Mouse (Mus musculus) embryonic facial prominence, embryonic 11.5 days (tissue): ENCODE data around the gene Dbi. TPM values are rescaled to one million over a fixed set of nuclear protein-coding genes. Genes with fewer than 3 reads are reported as not detected.

ENCODE experiments used
- ATAC-seq: fragments of 200-750 bp; cut with Nextera tagmentation; replicated peaks from 2 replicates; pipeline ENCODE4 v1.8.0; 2017; ENCODE audit warnings: low read depth; ENCODE audit not compliant: insufficient number of reproducible peaks, low FRiP score, low TSS enrichment
- DNase-seq: peaks from one replicate; pipeline ENCODE4 v3.0.0-alpha.2; 2015; ENCODE audit warnings: low spot score
- H3K27ac ChIP-seq: fragments of 300-500 bp; sonication (generic); replicated peaks from 2 replicates; pipeline ENCODE4 v1.5.1; 2014; ENCODE audit warnings: mild to moderate bottlenecking, low read depth, low read length, control low read depth
- H3K27me3 ChIP-seq: fragments of 300-500 bp; sonication (generic); 2 replicates; pipeline ENCODE4 v1.6.1; 2014; ENCODE audit warnings: mild to moderate bottlenecking, low read length, moderate library complexity, mixed read lengths; ENCODE audit not compliant: control insufficient read depth, insufficient read depth
- H3K36me3 ChIP-seq: fragments of 300-500 bp; sonication (generic); replicated peaks from 2 replicates; pipeline ENCODE4 v1.6.1; 2014; ENCODE audit warnings: low read depth, mild to moderate bottlenecking, low read length, moderate library complexity, mixed read lengths; ENCODE audit not compliant: control insufficient read depth, insufficient read depth
- H3K4me1 ChIP-seq: fragments of 300-500 bp; sonication (generic); 2 replicates; pipeline ENCODE4 v1.6.1; 2014; ENCODE audit warnings: low read length, mixed read lengths; ENCODE audit not compliant: control insufficient read depth, insufficient read depth
- H3K4me2 ChIP-seq: fragments of 300-500 bp; sonication (generic); 2 replicates; pipeline ENCODE4 v1.6.1; 2014; ENCODE audit warnings: low read depth, mild to moderate bottlenecking, control low read depth, low read length, moderate library complexity
- H3K4me3 ChIP-seq: fragments of 300-500 bp; sonication (generic); 2 replicates; pipeline ENCODE4 v1.5.1; 2014; ENCODE audit warnings: low read depth, low read length, control low read depth
- H3K9ac ChIP-seq: fragments of 300-500 bp; sonication (generic); replicated peaks from 2 replicates; pipeline ENCODE4 v1.6.1; 2014; ENCODE audit warnings: mild to moderate bottlenecking, control low read depth, low read length
- H3K9me3 ChIP-seq: fragments of 300-500 bp; sonication (generic); replicated peaks from 2 replicates; pipeline ENCODE4 v1.6.1; 2016; ENCODE audit warnings: mild to moderate bottlenecking, low read length, inconsistent platforms, mixed read lengths; ENCODE audit not compliant: control insufficient read depth
- WGBS: fragments of 180-500 bp; shearing (Covaris S2); extraction: QIAGEN DNeasy Blood & Tissue Kit; methylation state at CpG from one replicate; pipeline ENCODE4 v1.1.7; 2014; 5-methylcytosine and 5-hydroxymethylcytosine counted together
- polyA plus RNA-seq: library from polyadenylated mRNA; unstranded; fragments of >200 nt; fragmentation: Nextera tagmentation; extraction: Ambion mirVana; gene quantifications from 2 replicates; pipeline ENCODE4 v1.2.1, GENCODE M21; 2014

The Dbi gene
- polyA plus RNA-seq, 1 experiment from 2014 or later, result 674 TPM

DNA sequence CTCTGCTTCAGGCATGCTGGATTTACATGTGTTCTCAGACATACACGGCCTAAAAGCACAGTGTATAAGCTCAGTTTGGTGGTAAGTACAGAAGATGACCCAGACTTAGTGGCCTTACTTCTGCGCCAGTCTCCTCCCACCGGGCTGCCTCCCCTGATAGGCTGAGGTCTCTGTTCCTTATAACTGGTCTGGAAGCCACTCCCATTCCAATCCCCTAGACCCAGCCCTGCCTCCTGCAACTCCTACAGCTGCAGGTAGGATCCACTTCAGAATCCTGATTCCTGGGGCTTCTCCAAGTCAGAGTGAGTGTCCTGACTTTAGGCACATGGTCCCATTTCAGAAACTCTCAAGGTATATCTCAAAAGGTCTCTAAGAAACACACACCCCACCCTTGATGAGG, 35.2 kb downstream of the Dbi start:
- Histone ChIP-seq H3K4me1 (no peaks in the 10 kb centered on the region), H3K9ac (no peak overlapping the region), H3K4me2 (no peak overlapping the region), H3K9me3 (no peaks in the 10 kb centered on the region), H3K27ac (no peak overlapping the region), H3K4me3 (no peak overlapping the region), H3K36me3 (no peaks in the 10 kb centered on the region), H3K27me3 (no peaks in the 10 kb centered on the region)
- WGBS, result 69% methylated on average over 3 of the region's 3 CpGs
- DNase-seq, result no peak
- ATAC-seq, result no peak

DNA sequence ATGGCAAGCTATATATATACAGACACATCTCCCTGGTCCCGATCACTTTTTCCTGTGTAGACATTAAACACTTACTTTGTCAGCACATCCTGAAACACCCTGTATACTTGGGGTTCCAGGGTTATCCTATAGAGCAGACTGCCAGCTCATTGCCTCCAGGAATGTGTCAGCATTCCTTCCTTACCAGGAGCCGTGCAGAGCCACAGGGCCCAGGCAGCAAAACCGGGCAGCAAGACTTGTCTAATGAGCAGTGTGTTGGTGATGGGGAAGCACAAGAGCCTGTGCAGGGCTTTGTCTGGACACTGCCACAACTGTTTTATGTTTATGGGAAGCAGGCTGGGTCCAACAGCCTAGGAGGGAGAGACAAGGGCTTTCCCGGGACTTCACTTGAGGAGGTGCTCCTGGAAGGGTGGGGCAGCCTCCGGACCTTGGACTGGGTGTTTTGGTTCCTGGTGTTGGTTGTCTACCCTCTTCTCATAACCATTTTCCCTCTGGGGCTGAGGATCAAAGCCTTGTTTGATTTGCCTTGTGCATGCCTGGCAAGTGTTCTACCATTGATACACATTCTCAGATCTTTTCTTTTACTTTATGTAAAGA, 36.9 kb downstream of the Dbi start:
- WGBS, result 47% methylated on average over 5 of the region's 5 CpGs
- Histone ChIP-seq H3K27me3 (no peaks in the 10 kb centered on the region), H3K9me3 (no peaks in the 10 kb centered on the region), H3K36me3 (no peaks in the 10 kb centered on the region), H3K4me1 (no peaks in the 10 kb centered on the region), H3K4me3 (no peak overlapping the region), H3K27ac (no peak overlapping the region), H3K4me2 (no peak overlapping the region), H3K9ac (no peak overlapping the region)
- ATAC-seq, result no peak
- DNase-seq, result no peak

GRCm38 (mm10) chr1:120082957-120083585, 37.8 kb downstream of the Dbi start:
- H3K4me3 ChIP-seq, result no peak overlapping the region
- H3K4me1 ChIP-seq, result no peaks in the 10 kb centered on the region
- ATAC-seq, result no peak
- no peaks in the 10 kb centered on the region for H3K9me3 ChIP-seq
- H3K9ac ChIP-seq, result no peak overlapping the region
- 25% methylated on average over 7 of the region's 7 CpGs for WGBS
- peak; percentile 14 for DNase-seq
- no peaks in the 10 kb centered on the region for H3K27me3 ChIP-seq
- no peak overlapping the region for H3K27ac ChIP-seq
- H3K36me3 ChIP-seq, result no peaks in the 10 kb centered on the region
- H3K4me2 ChIP-seq, result no peak overlapping the region

GRCm38 (mm10) chr1:120080632-120081031, 40.2 kb downstream of the Dbi start:
- no peak overlapping the region for H3K4me3 ChIP-seq
- 93% methylated on average over 1 of the region's 1 CpGs for WGBS

DNA sequence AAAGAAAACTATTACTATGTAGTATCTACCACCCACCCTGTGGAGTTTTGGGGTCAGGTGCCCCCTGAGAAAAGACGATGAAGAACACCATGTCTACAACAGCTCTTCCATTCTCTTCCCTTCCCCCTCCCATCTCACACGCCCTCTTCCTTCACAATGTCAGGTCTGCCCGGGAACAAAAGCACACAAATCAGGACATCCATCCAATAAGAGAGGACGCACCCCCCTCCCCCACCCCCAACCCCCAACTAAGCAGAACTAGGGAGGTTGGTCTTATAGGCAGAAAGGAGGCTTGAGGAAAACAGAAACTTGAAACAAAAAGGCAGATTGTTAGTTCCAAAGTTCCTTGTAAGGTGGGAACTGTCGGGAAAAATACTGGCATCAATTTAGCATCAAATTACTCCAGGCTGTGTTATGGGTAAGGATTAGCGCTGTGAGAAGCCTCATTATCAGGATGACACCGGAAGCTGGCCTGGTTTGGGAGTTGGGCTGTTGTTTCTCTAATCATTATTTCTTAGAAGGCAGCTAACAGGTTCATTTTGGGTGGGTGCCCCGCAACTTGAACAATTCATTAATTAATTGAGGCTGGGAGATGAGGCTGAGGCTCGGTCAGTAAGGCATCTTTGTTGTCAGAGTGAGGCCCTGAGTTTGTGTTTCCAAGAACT, 43.0 kb downstream of the Dbi start:
- H3K27me3 ChIP-seq, result no peaks in the 10 kb centered on the region
- H3K4me2 ChIP-seq, result no peak overlapping the region
- no peak for ATAC-seq
- H3K4me3 ChIP-seq, result no peak overlapping the region
- no peak for DNase-seq
- H3K36me3 ChIP-seq, result no peaks in the 10 kb centered on the region
- no peaks in the 10 kb centered on the region for H3K9me3 ChIP-seq
- H3K9ac ChIP-seq, result no peak overlapping the region
- WGBS, result 8% methylated on average over 9 of the region's 9 CpGs
- no peaks in the 10 kb centered on the region for H3K4me1 ChIP-seq
- H3K27ac ChIP-seq, result no peak overlapping the region

More at GRCm38 (mm10) chr1:120080632-120081031, 40.2 kb downstream of the Dbi start:
- no peak for DNase-seq
- Histone ChIP-seq H3K36me3 (no peaks in the 10 kb centered on the region), H3K27me3 (no peaks in the 10 kb centered on the region), H3K4me1 (no peaks in the 10 kb centered on the region), H3K9me3 (no peaks in the 10 kb centered on the region), H3K27ac (no peak overlapping the region), H3K4me2 (no peak overlapping the region), H3K9ac (no peak overlapping the region)
- ATAC-seq, result no peak

DNA sequence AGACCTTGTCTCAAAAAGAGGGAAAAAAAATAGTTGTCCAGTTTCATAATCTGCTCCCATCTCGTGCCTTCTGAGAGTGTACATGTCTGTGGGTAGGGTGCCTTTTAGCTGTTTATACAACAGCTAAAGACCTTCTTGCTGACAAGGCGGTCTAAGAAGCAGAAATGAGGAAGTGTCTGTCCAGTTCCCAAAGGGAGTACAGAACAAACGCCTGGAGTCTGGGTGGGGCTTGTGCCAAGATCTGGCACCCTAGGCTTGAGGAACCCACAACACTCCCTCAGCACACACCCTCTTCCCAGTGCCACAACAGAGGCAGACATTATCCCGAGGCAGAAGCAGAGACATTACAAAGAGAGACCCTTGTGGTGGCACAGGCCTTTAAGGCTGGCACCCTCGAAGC, 45.4 kb downstream of the Dbi start:
- Histone ChIP-seq H3K27me3 (no peaks in the 10 kb centered on the region), H3K27ac (no peak overlapping the region), H3K9me3 (no peaks in the 10 kb centered on the region), H3K4me2 (no peak overlapping the region), H3K4me3 (no peak overlapping the region), H3K4me1 (no peaks in the 10 kb centered on the region), H3K9ac (no peak overlapping the region), H3K36me3 (no peaks in the 10 kb centered on the region)
- 87% methylated on average over 5 of the region's 5 CpGs for WGBS
- no peak for DNase-seq
- no peak for ATAC-seq

- no peak for ATAC-seq
- no peaks in the 10 kb centered on the region for H3K27me3 ChIP-seq
- WGBS, result 79% methylated on average over 4 of the region's 4 CpGs
Observed at GRCm38 (mm10) chr1:120074931-120075330, 45.9 kb downstream of the Dbi start.

GRCm38 (mm10) chr1:120074307-120074702, 46.6 kb downstream of the Dbi start:
- Histone ChIP-seq H3K27ac (no peak overlapping the region), H3K27me3 (no peaks in the 10 kb centered on the region), H3K9ac (no peak overlapping the region), H3K4me2 (no peak overlapping the region; the same call in 1 of the 2 replicates), H3K4me1 (no peaks in the 10 kb centered on the region), H3K9me3 (no peaks in the 10 kb centered on the region), H3K36me3 (no peaks in the 10 kb centered on the region), H3K4me3 (no peak overlapping the region)
- WGBS, result 8% methylated on average over 4 of the region's 4 CpGs
- ATAC-seq (no peak), DNase-seq (no peak)

More at GRCm38 (mm10) chr1:120074931-120075330, 45.9 kb downstream of the Dbi start:
- no peak overlapping the region for H3K4me2 ChIP-seq
- no peak overlapping the region for H3K27ac ChIP-seq
- no peak for DNase-seq
- no peaks in the 10 kb centered on the region for H3K9me3 ChIP-seq
- H3K9ac ChIP-seq, result no peak overlapping the region
- H3K4me1 ChIP-seq, result no peaks in the 10 kb centered on the region
- no peaks in the 10 kb centered on the region for H3K36me3 ChIP-seq
- H3K4me3 ChIP-seq, result no peak overlapping the region
